Mouse (Mus musculus) limb, embryonic 12.5 days (tissue): ENCODE results near the gene Tmem30c. TPM values are rescaled to one million over a fixed set of nuclear protein-coding genes. Genes with fewer than 3 reads are reported as not detected.
"Not testable (repeated sequence)": the region's sequence is repeated elsewhere in the genome, so short reads cannot be mapped to it uniquely, and the experiment has no call there.

Experiments used
- ATAC-seq: fragments of 200-750 bp; cut with Nextera tagmentation; 2 replicates; pipeline ENCODE4 v1.8.0; 2017; ENCODE audit warnings: low read depth, moderate TSS enrichment; ENCODE audit not compliant: insufficient number of reproducible peaks, insufficient read depth, low FRiP score, low TSS enrichment
- H3K27ac ChIP-seq: fragments of 300-500 bp; sonication (generic); 2 replicates; pipeline ENCODE4 v1.5.1; 2016; ENCODE audit warnings: mild to moderate bottlenecking, moderate library complexity
- H3K27me3 ChIP-seq: fragments of 300-500 bp; sonication (generic); 2 replicates; pipeline ENCODE4 v1.6.1; 2016; ENCODE audit warnings: mild to moderate bottlenecking, moderate library complexity
- H3K36me3 ChIP-seq: fragments of 300-500 bp; sonication (generic); 2 replicates; pipeline ENCODE4 v1.6.1; 2016; ENCODE audit warnings: mild to moderate bottlenecking, moderate library complexity
- H3K4me1 ChIP-seq: fragments of 300-500 bp; sonication (generic); replicated peaks from 2 replicates; pipeline ENCODE4 v1.6.1; 2016
- H3K4me2 ChIP-seq: fragments of 300-500 bp; sonication (generic); 2 replicates; pipeline ENCODE4 v1.6.1; 2016; ENCODE audit warnings: mild to moderate bottlenecking, moderate library complexity
- H3K4me3 ChIP-seq: fragments of 300-500 bp; sonication (generic); replicated peaks from 2 replicates; pipeline ENCODE4 v1.5.1; 2016; ENCODE audit warnings: mild to moderate bottlenecking
- H3K9ac ChIP-seq: fragments of 300-500 bp; sonication (generic); replicated peaks from 2 replicates; pipeline ENCODE4 v1.6.1; 2016; ENCODE audit warnings: mild to moderate bottlenecking, moderate library complexity
- H3K9me3 ChIP-seq: fragments of 300-500 bp; sonication (generic); 2 replicates; pipeline ENCODE4 v1.6.1; 2016; ENCODE audit warnings: mild to moderate bottlenecking, moderate library complexity
- WGBS: fragments of 180-500 bp; shearing (Covaris S2); methylation state at CpG from one replicate; pipeline ENCODE4 v1.1.7; 2016; 5-methylcytosine and 5-hydroxymethylcytosine counted together
- polyA plus RNA-seq: library from polyadenylated mRNA; unstranded; fragments of >200 nt; fragmentation: Nextera tagmentation; extraction: Ambion mirVana; gene quantifications from 2 replicates; pipeline ENCODE4 v1.2.1, GENCODE M21; 2016

Gene Tmem30c
- polyA plus RNA-seq, 1 experiment from 2014 or later = 0.06 TPM

DNA sequence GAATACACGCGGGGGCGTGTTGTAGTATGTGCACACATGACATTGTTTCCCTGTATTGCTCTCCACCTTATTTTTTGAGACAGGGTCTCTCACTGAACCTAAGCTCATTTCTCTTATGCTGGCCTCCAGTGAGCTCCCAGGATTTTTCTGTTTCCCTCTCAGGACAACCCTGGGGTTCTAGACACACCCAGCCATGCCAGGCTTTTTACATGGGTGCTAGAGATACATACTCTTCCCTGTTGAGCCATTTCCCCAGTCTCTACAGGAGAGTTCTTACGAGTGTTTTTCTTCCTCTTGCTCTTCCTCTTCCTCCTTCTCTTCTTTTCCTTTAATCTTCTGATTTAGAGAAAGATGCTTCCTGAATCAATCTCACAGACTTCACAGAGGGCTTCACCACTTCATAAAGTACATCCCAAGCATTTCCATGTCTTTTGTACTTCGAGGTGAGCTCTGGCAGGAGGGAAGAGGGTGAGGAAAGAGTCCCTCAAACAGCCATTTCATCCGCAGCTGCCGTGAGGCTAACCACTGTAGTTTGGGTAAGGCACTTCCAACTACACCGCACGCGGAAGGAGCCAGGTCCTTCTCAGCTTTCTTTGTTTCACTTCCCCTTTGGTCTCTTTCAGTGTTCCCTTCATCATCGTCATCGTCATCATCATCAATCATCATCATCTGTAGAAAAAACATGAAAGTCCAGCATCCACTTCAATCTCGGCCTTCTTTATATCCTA, 33.1 kb downstream of the Tmem30c start:
- 90% methylated on average over 13 of the region's 13 CpGs for WGBS
- Histone ChIP-seq H3K27ac (no peak overlapping the region), H3K9ac (no peak overlapping the region), H3K9me3 (0 out of 2 replicates have a peak, but pooled peaks cover 7% of the 10 kb centered on the region), H3K36me3 (no peaks in the 10 kb centered on the region), H3K27me3 (no peaks in the 10 kb centered on the region), H3K4me1 (no peaks in the 10 kb centered on the region), H3K4me2 (no peak overlapping the region), H3K4me3 (no peak overlapping the region)
- no peak for ATAC-seq

DNA sequence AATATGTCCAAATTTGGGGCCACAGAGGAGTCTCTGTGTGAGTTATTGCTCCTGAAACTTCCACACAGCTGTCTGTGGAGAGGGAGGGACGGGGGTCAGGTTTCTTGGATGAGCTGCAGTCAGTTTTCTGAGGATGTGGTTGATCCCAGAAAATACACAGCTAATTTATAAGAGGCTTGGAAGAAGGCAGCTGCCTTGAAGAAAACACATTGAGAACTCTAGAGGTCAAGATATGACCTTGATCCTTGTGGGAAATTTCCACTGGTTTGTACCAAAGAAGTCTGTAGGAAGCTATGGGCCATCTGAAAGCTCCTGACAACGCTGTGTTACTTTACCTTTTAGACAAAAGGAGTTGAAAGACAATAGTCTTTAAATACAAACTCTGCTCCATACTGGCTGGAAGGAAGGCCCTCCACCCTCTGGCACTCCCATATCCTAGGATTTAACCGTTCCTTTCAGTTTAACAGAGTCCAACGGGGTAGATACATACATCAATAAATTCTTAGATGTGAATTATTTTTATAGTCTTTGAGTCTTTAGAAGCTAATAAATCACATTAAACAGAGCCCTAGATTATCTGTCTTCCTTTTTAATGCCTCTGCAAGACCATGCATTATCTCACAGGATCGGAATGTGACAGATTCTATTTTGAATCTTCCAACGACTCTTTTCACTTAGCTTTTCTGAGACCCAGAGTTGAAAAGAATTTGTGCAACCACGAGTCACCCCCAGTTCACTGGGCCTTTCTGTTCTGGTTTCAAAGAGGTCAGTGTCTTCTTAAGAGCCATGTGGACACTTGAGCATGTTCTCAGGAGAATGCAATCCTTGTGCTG, 40.9 kb downstream of the Tmem30c start:
- WGBS = 52% methylated on average over 7 of the region's 7 CpGs
- no peak overlapping the region for H3K27ac ChIP-seq
- ATAC-seq = no peak

DNA sequence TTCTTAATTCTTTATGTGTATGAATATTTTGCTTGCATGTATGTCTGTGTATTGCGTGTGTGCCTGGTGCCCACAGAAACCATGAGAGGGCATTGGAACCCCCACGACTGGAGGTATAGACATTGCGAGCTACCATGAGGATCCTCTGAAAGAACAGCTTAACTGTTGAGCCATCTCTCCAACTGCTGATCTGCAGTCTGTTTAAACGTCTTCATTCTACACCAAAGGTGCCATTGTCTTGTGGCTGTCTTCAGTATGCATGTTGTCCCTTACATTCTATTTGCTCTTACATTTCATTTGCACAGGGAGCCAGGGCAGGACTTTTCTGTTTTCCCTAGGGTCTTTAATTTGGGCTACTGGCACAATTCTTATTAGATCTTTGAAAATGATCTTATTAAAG, 41.7 kb downstream of the Tmem30c start:
- H3K36me3 ChIP-seq = no peaks in the 10 kb centered on the region
- WGBS = 86% methylated on average over 4 of the region's 4 CpGs

More for the DNA sequence above, 40.9 kb downstream of the Tmem30c start:
- no peak overlapping the region for H3K9ac ChIP-seq
- H3K4me2 ChIP-seq = no peak overlapping the region
- no peaks in the 10 kb centered on the region for H3K27me3 ChIP-seq
- H3K36me3 ChIP-seq = no peaks in the 10 kb centered on the region
- H3K4me3 ChIP-seq = no peak overlapping the region
- H3K4me1 ChIP-seq = no peaks in the 10 kb centered on the region
- H3K9me3 ChIP-seq = 0 out of 2 replicates have a peak, but pooled peaks cover 5% of the 10 kb centered on the region

DNA sequence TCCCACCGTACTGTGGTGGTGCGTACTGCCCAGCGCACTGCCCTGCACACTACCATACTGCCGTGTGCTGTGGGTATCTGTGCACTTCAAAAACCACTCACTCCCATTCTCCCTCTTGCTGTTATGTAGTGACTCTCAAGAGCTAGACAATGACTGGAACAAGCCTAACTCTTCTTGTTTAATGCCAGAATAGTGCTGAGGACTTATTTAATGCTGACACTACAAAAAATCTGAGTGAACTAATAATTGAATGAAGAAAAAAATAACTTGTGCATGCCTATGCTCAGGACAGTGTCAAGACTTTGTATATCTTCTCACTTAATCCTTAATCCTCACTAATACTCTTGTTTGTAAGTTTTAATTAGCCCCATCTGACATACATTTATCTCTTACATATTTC, 45.2 kb downstream of the Tmem30c start:
- Histone ChIP-seq H3K36me3 (no peaks in the 10 kb centered on the region), H3K9me3 (0 out of 2 replicates have a peak, but pooled peaks cover 5% of the 10 kb centered on the region), H3K9ac (no peak overlapping the region), H3K4me1 (0 out of 2 replicates have a peak, but pooled peaks cover 3% of the 10 kb centered on the region), H3K4me2 (no peak overlapping the region), H3K27ac (no peak overlapping the region), H3K27me3 (no peaks in the 10 kb centered on the region), H3K4me3 (no peak overlapping the region)
- WGBS = 88% methylated on average over 4 of the region's 4 CpGs
- ATAC-seq = no peak

More for the DNA sequence above, 41.7 kb downstream of the Tmem30c start:
- no peaks in the 10 kb centered on the region for H3K27me3 ChIP-seq
- no peak overlapping the region for H3K4me2 ChIP-seq
- ATAC-seq = no peak
- no peaks in the 10 kb centered on the region for H3K4me1 ChIP-seq
- no peak overlapping the region for H3K9ac ChIP-seq
- H3K4me3 ChIP-seq = no peak overlapping the region
- no peak overlapping the region for H3K27ac ChIP-seq
- 0 out of 2 replicates have a peak, but pooled peaks cover 5% of the 10 kb centered on the region for H3K9me3 ChIP-seq

DNA sequence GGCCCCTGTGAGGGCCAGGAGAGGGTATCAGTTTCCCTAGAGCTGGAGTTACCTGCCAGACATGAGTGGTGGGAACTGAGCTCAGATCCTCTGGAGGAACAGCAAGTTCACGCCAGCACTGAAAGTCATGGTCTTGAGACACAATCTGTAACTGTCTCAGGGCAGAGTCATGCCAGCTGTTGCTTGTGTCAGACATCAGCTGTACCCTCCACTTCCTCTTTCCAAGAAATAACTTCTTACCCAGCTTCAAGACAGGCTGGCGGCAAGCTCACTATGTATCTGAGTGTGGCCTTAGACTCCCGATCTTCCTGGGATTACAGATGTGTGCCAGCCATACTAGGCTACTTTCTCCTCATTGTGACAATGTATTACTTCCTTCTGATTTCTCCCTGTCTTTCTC, 46.1 kb downstream of the Tmem30c start:
- H3K4me1 ChIP-seq = 0 out of 2 replicates have a peak, but pooled peaks cover 3% of the 10 kb centered on the region
- H3K4me3 ChIP-seq = no peak overlapping the region
- ATAC-seq = no peak
- no peak overlapping the region for H3K4me2 ChIP-seq
- H3K9me3 ChIP-seq = 0 out of 2 replicates have a peak, but pooled peaks cover 5% of the 10 kb centered on the region
- no peaks in the 10 kb centered on the region for H3K36me3 ChIP-seq
- H3K27me3 ChIP-seq = no peaks in the 10 kb centered on the region
- H3K9ac ChIP-seq = no peak overlapping the region
- H3K27ac ChIP-seq = no peak overlapping the region
- 85% methylated on average over 3 of the region's 3 CpGs for WGBS

DNA sequence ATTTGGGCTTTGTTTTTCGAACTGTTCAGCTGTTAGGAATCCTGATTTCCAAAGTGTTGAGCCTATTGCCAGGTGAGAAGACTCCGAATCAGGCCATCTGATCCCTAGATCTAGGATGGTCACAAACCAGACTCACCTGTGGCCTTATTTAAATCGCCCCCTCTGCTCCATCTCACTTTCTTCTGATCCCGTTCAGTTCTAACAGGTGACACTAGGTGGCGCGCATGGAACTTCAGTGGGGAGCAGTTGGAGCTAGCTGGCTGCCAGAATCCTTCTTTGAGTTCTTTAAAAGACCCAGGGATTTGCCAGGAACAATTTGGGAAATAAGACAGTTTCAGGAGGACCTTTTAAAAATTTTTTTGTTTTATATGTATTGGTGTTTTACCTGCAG, 48.8 kb downstream of the Tmem30c start:
- Histone ChIP-seq H3K4me2 (no peak overlapping the region), H3K27ac (0 out of 2 replicates have a peak overlapping the region, but pooled peaks have one; percentile 18)
- 6% methylated on average over 6 of the region's 6 CpGs for WGBS

DNA sequence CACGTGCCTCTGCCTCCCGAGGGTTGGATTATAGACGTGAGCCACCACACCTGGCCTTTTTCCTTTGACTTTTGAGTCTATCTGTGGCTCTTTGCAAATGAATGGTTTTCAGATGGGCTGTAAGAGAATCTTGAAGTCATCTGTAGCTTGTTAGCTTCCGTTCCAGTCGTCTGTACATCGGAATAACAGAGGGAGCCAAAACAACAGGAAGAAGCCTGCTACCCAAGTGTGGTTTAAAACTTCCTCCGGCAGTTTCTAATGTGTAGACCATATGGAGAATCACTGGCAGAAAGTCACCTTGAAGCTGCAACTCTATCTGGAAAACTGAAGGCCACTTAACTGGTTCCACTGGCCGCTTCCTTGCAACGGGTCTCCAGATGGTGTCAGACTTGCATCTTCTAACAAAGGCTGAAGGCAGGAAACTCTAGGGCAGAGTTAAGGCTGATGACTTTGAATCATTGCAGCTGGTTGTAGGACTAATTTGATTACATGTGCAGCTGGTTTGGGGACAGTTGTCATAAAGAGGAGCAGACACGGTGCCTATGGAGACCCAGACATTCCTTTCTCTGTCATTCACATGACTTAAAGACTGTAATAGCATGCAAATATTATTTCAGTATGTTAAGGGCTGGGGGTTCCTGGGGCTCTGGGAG, 49.3 kb downstream of the Tmem30c start:
- Histone ChIP-seq H3K9me3 (no peaks in the 10 kb centered on the region), H3K27me3 (no peaks in the 10 kb centered on the region), H3K4me3 (no peak overlapping the region), H3K36me3 (no peaks in the 10 kb centered on the region), H3K4me1 (0 out of 2 replicates have a peak, but pooled peaks cover 3% of the 10 kb centered on the region), H3K27ac (0 out of 2 replicates have a peak overlapping the region, but pooled peaks have one; percentile 18), H3K9ac (no peak overlapping the region), H3K4me2 (no peak overlapping the region)
- ATAC-seq = peak; percentile 59
- 23% methylated on average over 10 of the region's 10 CpGs for WGBS

More for the DNA sequence above, 48.8 kb downstream of the Tmem30c start:
- H3K9ac ChIP-seq = no peak overlapping the region
- no peaks in the 10 kb centered on the region for H3K9me3 ChIP-seq
- no peaks in the 10 kb centered on the region for H3K36me3 ChIP-seq
- no peak overlapping the region for H3K4me3 ChIP-seq
- ATAC-seq = peak; percentile 49; the same call in 1 of the 2 replicates
- H3K27me3 ChIP-seq = no peaks in the 10 kb centered on the region
- 0 out of 2 replicates have a peak, but pooled peaks cover 3% of the 10 kb centered on the region for H3K4me1 ChIP-seq

DNA sequence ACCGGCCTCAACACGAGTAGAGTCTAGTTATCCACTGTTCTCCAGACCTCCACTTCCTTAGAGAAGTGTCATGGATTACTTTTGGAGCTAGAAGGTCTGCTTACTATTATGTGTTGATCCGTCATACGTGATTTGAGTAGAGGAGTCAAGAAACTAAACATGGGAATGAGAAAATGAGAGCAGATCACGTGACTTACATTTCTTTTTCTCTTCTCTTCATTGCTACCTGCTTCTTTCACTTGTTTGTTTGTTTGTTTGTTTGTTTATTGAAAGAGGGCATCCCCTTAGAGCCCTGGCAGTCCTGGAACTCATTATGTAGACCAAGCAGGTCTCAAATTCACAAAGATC, 49.8 kb downstream of the Tmem30c start:
- 80% methylated on average over 5 of the region's 5 CpGs for WGBS
- H3K4me1 ChIP-seq = 0 out of 2 replicates have a peak, but pooled peaks cover 3% of the 10 kb centered on the region
- no peak overlapping the region for H3K4me2 ChIP-seq
- H3K27ac ChIP-seq = no peak overlapping the region
- no peak overlapping the region for H3K9ac ChIP-seq
- no peaks in the 10 kb centered on the region for H3K9me3 ChIP-seq
- no peaks in the 10 kb centered on the region for H3K27me3 ChIP-seq
- no peaks in the 10 kb centered on the region for H3K36me3 ChIP-seq
- no peak for ATAC-seq
- no peak overlapping the region for H3K4me3 ChIP-seq

DNA sequence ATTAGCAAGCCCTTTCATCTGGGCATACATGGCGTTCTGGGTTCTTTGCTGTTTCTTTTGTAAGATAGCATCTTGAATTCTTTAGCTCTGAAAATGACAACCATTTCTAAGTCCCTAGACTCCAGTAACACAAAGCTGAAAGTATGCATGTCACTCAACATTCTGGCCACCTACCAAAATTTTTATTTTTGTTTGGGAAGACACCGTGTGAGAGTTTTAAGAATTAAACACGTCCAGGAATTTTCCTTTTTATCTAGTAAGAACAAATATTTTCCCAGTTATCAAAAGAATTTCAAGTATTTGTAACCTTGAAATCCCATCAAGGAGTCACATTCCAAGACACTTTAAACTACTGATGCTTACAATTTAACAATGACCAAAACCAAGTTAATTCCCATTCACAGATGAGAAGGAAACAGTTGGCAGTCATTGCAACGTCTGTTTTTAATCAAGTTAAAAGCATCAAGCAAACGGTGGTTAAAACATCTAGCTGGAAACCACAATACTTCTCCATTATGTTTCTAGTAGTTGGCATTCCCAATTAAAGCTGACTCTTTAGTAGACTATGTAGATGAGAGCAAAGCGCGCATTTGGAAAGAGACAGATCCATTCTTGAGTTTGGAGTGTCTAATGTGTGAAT, 56.7 kb downstream of the Tmem30c start:
- Histone ChIP-seq H3K36me3 (no peaks in the 10 kb centered on the region), H3K9ac (no peak overlapping the region), H3K4me2 (no peak overlapping the region), H3K4me1 (no peaks in the 10 kb centered on the region), H3K4me3 (no peak overlapping the region), H3K9me3 (no peaks in the 10 kb centered on the region), H3K27me3 (no peaks in the 10 kb centered on the region), H3K27ac (no peak overlapping the region)
- WGBS = 57% methylated on average over 7 of the region's 7 CpGs
- no peak for ATAC-seq

DNA sequence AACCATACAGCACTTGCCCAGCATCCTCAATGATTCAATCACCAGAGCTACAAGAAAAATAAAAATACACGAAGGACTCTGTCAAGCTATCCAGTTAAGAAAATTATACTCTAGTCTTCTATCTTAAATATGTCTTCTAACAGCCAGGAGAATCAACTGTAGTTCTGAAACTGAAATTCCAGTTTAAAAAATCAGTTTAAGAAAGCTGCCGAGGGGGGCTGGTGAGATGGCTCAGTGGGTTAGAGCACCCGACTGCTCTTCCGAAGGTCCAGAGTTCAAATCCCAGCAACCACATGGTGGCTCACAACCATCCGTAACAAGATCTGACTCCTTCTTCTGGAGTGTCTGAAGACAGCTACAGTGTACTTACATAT, 60.7 kb downstream of the Tmem30c start:
- ATAC-seq, H3K9ac ChIP-seq, H3K36me3 ChIP-seq, H3K27ac ChIP-seq, H3K9me3 ChIP-seq, H3K4me1 ChIP-seq, H3K27me3 ChIP-seq: not testable (repeated sequence)
- WGBS = 80% methylated on average over 5 of the region's 5 CpGs
- H3K4me3 ChIP-seq = peak overlapping the region; percentile 91
- peak overlapping the region; percentile 68 for H3K4me2 ChIP-seq
